Mouse (Mus musculus) midbrain, postnatal 0 days (tissue): ENCODE measurements at regions not wholly inside any gene's neighbourhood (a gene's known extent, or its start where the extent isn't known, plus 50 kb on each side); places are given as distances from the start of the nearest gene placed in this dataset.

Experiments
- ATAC-seq: fragments of 200-750 bp; cut with Nextera tagmentation; 2 replicates; pipeline ENCODE4 v1.8.0; 2017; ENCODE audit warnings: moderate number of reproducible peaks, mild to moderate bottlenecking, moderate TSS enrichment, moderate library complexity; ENCODE audit not compliant: low FRiP score
- DNase-seq: peaks from one replicate; pipeline ENCODE4 v3.0.0-alpha.2; 2015; ENCODE audit warnings: low spot score
- H3K27ac ChIP-seq: fragments of 300-500 bp; sonication (generic); 2 replicates; pipeline ENCODE4 v1.5.1; 2014; ENCODE audit warnings: low read depth, mild to moderate bottlenecking, low read length, mixed read lengths
- H3K27me3 ChIP-seq: fragments of 300-500 bp; sonication (generic); 2 replicates; pipeline ENCODE4 v1.6.1; 2014; ENCODE audit warnings: low read length, control low read depth, mixed read lengths; ENCODE audit not compliant: insufficient read depth
- H3K36me3 ChIP-seq: fragments of 300-500 bp; sonication (generic); 2 replicates; pipeline ENCODE4 v1.6.1; 2014; ENCODE audit warnings: low read length, control low read depth, mixed read lengths; ENCODE audit not compliant: insufficient read depth
- H3K4me1 ChIP-seq: fragments of 300-500 bp; sonication (generic); 2 replicates; pipeline ENCODE4 v1.6.1; 2014; ENCODE audit warnings: mild to moderate bottlenecking, control low read depth, antibody characterized with exemption, low read length, mixed read lengths; ENCODE audit not compliant: insufficient read depth
- H3K4me2 ChIP-seq: fragments of 300-500 bp; sonication (generic); 2 replicates; pipeline ENCODE4 v1.6.1; 2014; ENCODE audit warnings: low read depth, mild to moderate bottlenecking, low read length, mixed read lengths; ENCODE audit not compliant: poor library complexity, severe bottlenecking
- H3K4me3 ChIP-seq: fragments of 300-500 bp; sonication (generic); 2 replicates; pipeline ENCODE4 v1.5.1; 2014; ENCODE audit warnings: low read depth, mild to moderate bottlenecking, low read length, moderate library complexity
- H3K9ac ChIP-seq: fragments of 300-500 bp; sonication (generic); replicated peaks from 2 replicates; pipeline ENCODE4 v1.6.1; 2014; ENCODE audit warnings: mild to moderate bottlenecking, low read length, moderate library complexity, mixed read lengths; ENCODE audit not compliant: poor library complexity, severe bottlenecking
- H3K9me3 ChIP-seq: fragments of 300-500 bp; sonication (generic); 2 replicates; pipeline ENCODE4 v1.6.1; 2016; ENCODE audit warnings: low read length, control low read depth
- CTCF ChIP-seq: IDR thresholded peaks from 2 replicates; pipeline ENCODE4 v1.5.1; 2016; ENCODE audit warnings: antibody characterized with exemption, mild to moderate bottlenecking
- WGBS: fragments of 180-500 bp; shearing (Covaris S2); extraction: QIAGEN DNeasy Blood & Tissue Kit; methylation state at CpG from one replicate; pipeline ENCODE4 v1.1.7; 2014; 5-methylcytosine and 5-hydroxymethylcytosine counted together

GRCm38 (mm10) chr13:18476311-18476710 is 78.8 kb upstream of the Pou6f2 start:
- Histone ChIP-seq H3K27ac (no peak overlapping the region), H3K4me2 (no peak overlapping the region), H3K27me3 (no peaks in the 10 kb centered on the region), H3K36me3 (no peaks in the 10 kb centered on the region), H3K9me3 (no peaks in the 10 kb centered on the region), H3K4me3 (no peak overlapping the region), H3K4me1 (no peaks in the 10 kb centered on the region), H3K9ac (no peak overlapping the region)
- ATAC-seq = no peak
- DNase-seq = no peak
- TF ChIP-seq CTCF = no peak

GRCm38 (mm10) chr13:18471534-18471933 is 74.0 kb upstream of the Pou6f2 start:
- H3K4me3 ChIP-seq = no peak overlapping the region
- ATAC-seq (no peak), DNase-seq (no peak)
- no peak overlapping the region for H3K4me2 ChIP-seq
- H3K27ac ChIP-seq = no peak overlapping the region
- no peaks in the 10 kb centered on the region for H3K27me3 ChIP-seq
- H3K9ac ChIP-seq = no peak overlapping the region
- H3K9me3 ChIP-seq = no peaks in the 10 kb centered on the region
- H3K4me1 ChIP-seq = no peaks in the 10 kb centered on the region
- 35% methylated on average over 1 of the region's 1 CpGs for WGBS
- H3K36me3 ChIP-seq = no peaks in the 10 kb centered on the region
- TF ChIP-seq CTCF = no peak

GRCm38 (mm10) chr13:18465921-18466320 is 68.4 kb upstream of the Pou6f2 start:
- Histone ChIP-seq H3K4me3 (no peak overlapping the region), H3K4me2 (no peak overlapping the region), H3K36me3 (no peaks in the 10 kb centered on the region), H3K4me1 (no peaks in the 10 kb centered on the region), H3K9me3 (no peaks in the 10 kb centered on the region), H3K27me3 (no peaks in the 10 kb centered on the region), H3K9ac (no peak overlapping the region), H3K27ac (no peak overlapping the region)
- no peak for TF ChIP-seq CTCF
- no peak for ATAC-seq
- WGBS = 85% methylated on average over 7 of the region's 7 CpGs
- DNase-seq = no peak

- 16% methylated on average over 4 of the region's 4 CpGs for WGBS
- Histone ChIP-seq H3K27me3 (no peaks in the 10 kb centered on the region), H3K4me3 (no peak overlapping the region), H3K9me3 (no peaks in the 10 kb centered on the region), H3K4me2 (no peak overlapping the region), H3K9ac (no peak overlapping the region), H3K36me3 (no peaks in the 10 kb centered on the region), H3K4me1 (no peaks in the 10 kb centered on the region), H3K27ac (no peak overlapping the region)
- TF ChIP-seq CTCF = no peak
- no peak for DNase-seq
- no peak for ATAC-seq
Measured at GRCm38 (mm10) chr13:18462221-18462620, 64.7 kb upstream of the Pou6f2 start.

- Histone ChIP-seq H3K27me3 (no peaks in the 10 kb centered on the region), H3K4me3 (no peak overlapping the region), H3K4me2 (no peak overlapping the region), H3K9ac (no peak overlapping the region), H3K27ac (no peak overlapping the region), H3K4me1 (no peaks in the 10 kb centered on the region), H3K36me3 (no peaks in the 10 kb centered on the region), H3K9me3 (no peaks in the 10 kb centered on the region)
- ATAC-seq = no peak; the same call in 1 of the 2 replicates
- TF ChIP-seq CTCF = no peak
- 51% methylated on average over 14 of the region's 14 CpGs for WGBS
- peak; percentile 39 for DNase-seq
Measured at GRCm38 (mm10) chr13:18457337-18458236, 60.1 kb upstream of the Pou6f2 start.
